Mouse (Mus musculus) ES-E14 (cell line): ENCODE measurements around the gene Mgat1. TPM values are rescaled to one million over a fixed set of nuclear protein-coding genes. Genes with fewer than 3 reads are reported as not detected.

Experiments
- DNase-seq: peaks from one replicate; pipeline ENCODE4 v3.0.0-alpha.2; 2013; ENCODE audit warnings: low read depth, low spot score
- H3K27ac ChIP-seq: 2 replicates; pipeline ENCODE4 v1.5.1; 2012; ENCODE audit warnings: low read depth, mild to moderate bottlenecking, low read length, moderate library complexity, mixed read lengths; ENCODE audit not compliant: poor library complexity, insufficient read depth, severe bottlenecking
- H3K36me3 ChIP-seq: 2 replicates; pipeline ENCODE4 v1.6.1; 2012; ENCODE audit warnings: mild to moderate bottlenecking, low read length, moderate library complexity, mixed read lengths; ENCODE audit not compliant: control insufficient read depth, poor library complexity, insufficient read depth, severe bottlenecking
- H3K4me1 ChIP-seq, 2 experiments: fragments of 150-350 bp in 1 of 2; sonication (generic) in 1 of 2; 2 replicates each; pipeline ENCODE4 v1.6.1; 2012; ENCODE audit warnings: low read length in 2 of 2, mild to moderate bottlenecking in 1 of 2, mixed read lengths in 1 of 2; ENCODE audit not compliant: control insufficient read depth in 2 of 2, insufficient read depth in 2 of 2, poor library complexity in 1 of 2
- H3K4me3 ChIP-seq, 2 experiments: fragments of 150-350 bp in 1 of 2; sonication (generic) in 1 of 2; 2 replicates each; pipeline ENCODE4 v1.5.1; 2012; ENCODE audit warnings: low read length in 2 of 2, low read depth in 1 of 2, mild to moderate bottlenecking in 1 of 2, mixed read lengths in 1 of 2; ENCODE audit not compliant: insufficient read depth in 1 of 2, poor library complexity in 1 of 2, severe bottlenecking in 1 of 2
- H3K9ac ChIP-seq: 2 replicates; pipeline ENCODE4 v1.6.1; 2012; ENCODE audit warnings: low read depth, mild to moderate bottlenecking, low read length, mixed read lengths; ENCODE audit not compliant: poor library complexity, insufficient read depth, severe bottlenecking
- H3K9me3 ChIP-seq: fragments of 150-350 bp; sonication (generic); 2 replicates; pipeline ENCODE4 v1.6.1; 2012; ENCODE audit warnings: low read depth, mild to moderate bottlenecking, low read length; ENCODE audit not compliant: control insufficient read depth, insufficient read depth
- CHD2 ChIP-seq: IDR thresholded peaks from 2 replicates; pipeline ENCODE4 v1.6.1; 2014; ENCODE audit warnings: mild to moderate bottlenecking, low read depth, low read length, inconsistent platforms
- HCFC1 ChIP-seq: IDR thresholded peaks from 2 replicates; pipeline ENCODE4 v1.6.1; 2012; ENCODE audit warnings: low read length, inconsistent platforms, borderline replicate concordance; ENCODE audit not compliant: insufficient read depth
- MAFK ChIP-seq: IDR thresholded peaks from 2 replicates; pipeline ENCODE4 v1.6.1; 2014; ENCODE audit warnings: mild to moderate bottlenecking, low read depth, low read length, inconsistent platforms; ENCODE audit not compliant: insufficient read depth
- ZC3H11A ChIP-seq: IDR thresholded peaks from 2 replicates; pipeline ENCODE4 v1.6.1; 2012; ENCODE audit warnings: low read depth, mild to moderate bottlenecking, inconsistent platforms, low read length, borderline replicate concordance
- ZNF384 ChIP-seq: IDR thresholded peaks from 2 replicates; pipeline ENCODE4 v1.6.1; 2012; ENCODE audit warnings: low read depth, low read length, inconsistent platforms
- in situ Hi-C, 2 experiments: fragments of 600-800 bp; cut with MboI; formaldehyde crosslinking; loops; one replicate each; pipeline ENCODE4 v1.15.1; 2025; ENCODE audit warnings: low sequenced_read_pairs in 2 of 2, inconsistent platforms in 1 of 2; ENCODE audit not compliant: unreplicated experiment in 2 of 2
- total RNA-seq: library from RNA; depleted of rRNA; stranded (reverse); fragments of 300-350 nt; gene quantifications from 2 replicates; pipeline ENCODE4 v1.2.3, GENCODE M21; 2012

The Mgat1 gene
- total RNA-seq, 1 experiment: 43.1 TPM

DNA sequence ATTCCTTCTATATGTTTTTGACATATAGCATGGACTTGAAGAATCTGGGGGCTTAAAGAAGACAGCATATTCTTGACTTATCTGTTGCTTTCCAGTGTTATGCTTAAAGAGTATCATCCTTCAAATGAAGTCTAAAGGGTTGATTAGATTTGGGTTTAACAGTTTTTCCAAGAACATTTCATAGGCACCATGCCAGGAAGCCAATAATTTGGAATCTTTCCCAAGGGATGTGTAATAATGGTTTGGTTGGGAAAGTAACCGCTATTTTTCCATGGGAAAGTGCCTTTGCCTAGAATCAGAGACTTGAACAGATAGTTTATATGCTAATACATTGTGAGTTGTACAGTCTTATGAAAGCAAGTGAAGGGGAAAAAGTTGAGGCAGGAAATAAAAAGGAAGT, 7.1 kb upstream of the Mgat1 start:
- DNase-seq: no peak
- TF ChIP-seq HCFC1 (no peak), ZNF384 (no peak), ZC3H11A (no peak), MAFK (no peak), CHD2 (no peak)
- in situ Hi-C loops: no loop called here

GRCm38 (mm10) chr11:49237532-49237931, 6.5 kb upstream of the Mgat1 start:
- Histone ChIP-seq H3K4me3 (no peak overlapping the region), H3K9me3 (no peaks in the 10 kb centered on the region), H3K9ac (no peak overlapping the region), H3K27ac (no peak overlapping the region), H3K36me3 (no peaks in the 10 kb centered on the region), H3K4me1 (no peaks in the 10 kb centered on the region)
- no peak for TF ChIP-seq ZNF384
- no peak for TF ChIP-seq ZC3H11A
- TF ChIP-seq MAFK: no peak
- no peak for TF ChIP-seq HCFC1
- TF ChIP-seq CHD2: no peak
- no peak for DNase-seq
- in situ Hi-C loops: no loop called here

More for the DNA sequence above, 7.1 kb upstream of the Mgat1 start:
- Histone ChIP-seq H3K4me3 (no peak overlapping the region), H3K27ac (no peak overlapping the region), H3K36me3 (no peaks in the 10 kb centered on the region), H3K9me3 (no peaks in the 10 kb centered on the region), H3K4me1 (no peaks in the 10 kb centered on the region), H3K9ac (no peak overlapping the region)

DNA sequence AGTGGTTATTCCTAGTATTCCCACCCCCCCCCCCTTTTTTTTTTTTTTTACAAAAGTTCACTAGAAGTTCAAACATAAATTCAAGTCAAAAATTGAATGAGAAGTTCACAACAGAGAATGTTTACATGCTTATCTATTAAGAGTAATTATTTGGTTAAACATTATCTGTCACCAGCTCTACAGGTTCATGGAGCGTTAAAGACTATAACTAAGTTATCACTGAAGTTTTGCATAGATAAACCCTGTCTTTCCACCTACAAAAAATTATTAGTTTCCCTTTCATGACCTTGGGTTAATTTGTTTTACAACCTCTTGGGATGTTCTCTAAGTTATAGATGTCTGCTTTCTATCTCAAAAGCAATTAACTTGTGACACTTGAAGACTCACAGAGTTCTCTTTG, 3.7 kb upstream of the Mgat1 start:
- Histone ChIP-seq H3K9me3 (no peaks in the 10 kb centered on the region), H3K4me1 (peaks cover 0 to 2% of the 10 kb centered on the region in 2 experiments; a peak in 1 of 4 replicates), H3K9ac (no peak overlapping the region), H3K4me3 (no peak overlapping the region), H3K27ac (no peak overlapping the region), H3K36me3 (no peaks in the 10 kb centered on the region)
- in situ Hi-C loops: no loop called here
- no peak for DNase-seq
- TF ChIP-seq HCFC1 (no peak), ZNF384 (no peak)

DNA sequence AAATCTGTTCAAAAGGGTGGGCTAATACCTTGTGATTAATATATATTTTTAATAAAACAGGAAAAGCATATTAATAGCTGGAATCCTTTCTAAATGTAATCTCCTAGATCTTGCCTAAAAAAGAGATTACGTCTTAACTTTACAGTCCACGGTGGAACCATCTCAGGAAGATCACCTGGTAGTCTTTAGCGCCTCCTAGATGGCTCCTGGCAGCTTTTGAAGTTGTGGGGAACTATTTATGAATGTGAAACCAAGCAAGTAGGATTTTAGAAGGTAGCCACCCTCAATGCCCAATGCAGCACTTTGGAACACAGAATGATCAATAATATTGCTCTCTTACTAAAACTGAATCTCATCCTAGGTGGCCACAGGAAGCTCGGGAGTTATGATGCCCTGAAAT, 3.1 kb upstream of the Mgat1 start:
- H3K27ac ChIP-seq: no peak overlapping the region
- H3K9me3 ChIP-seq: no peaks in the 10 kb centered on the region
- in situ Hi-C loops: no loop called here
- TF ChIP-seq HCFC1 (no peak), ZC3H11A (no peak), ZNF384 (no peak), MAFK (no peak), CHD2 (no peak)
- no peak overlapping the region for H3K9ac ChIP-seq
- no peak for DNase-seq
- H3K36me3 ChIP-seq: no peaks in the 10 kb centered on the region
- H3K4me3 ChIP-seq: no peak overlapping the region
- H3K4me1 ChIP-seq: peaks cover 0 to 2% of the 10 kb centered on the region in 2 experiments; a peak in 1 of 4 replicates

GRCm38 (mm10) chr11:49241471-49241870, 2.5 kb upstream of the Mgat1 start:
- Histone ChIP-seq H3K9me3 (no peaks in the 10 kb centered on the region), H3K4me3 (no peak overlapping the region), H3K27ac (no peak overlapping the region), H3K4me1 (peaks cover 2% of the 10 kb centered on the region in 2 experiments; a peak in 1 of 4 replicates), H3K36me3 (no peaks in the 10 kb centered on the region), H3K9ac (no peak overlapping the region)
- in situ Hi-C loops: no loop called here
- no peak for TF ChIP-seq ZNF384
- TF ChIP-seq CHD2: no peak
- TF ChIP-seq HCFC1: no peak
- TF ChIP-seq MAFK: no peak
- no peak for TF ChIP-seq ZC3H11A
- no peak for DNase-seq
